Mouse (Mus musculus) adrenal gland, postnatal 25 days (tissue): ENCODE data around the gene Pard3. TPM values are rescaled to one million over a fixed set of nuclear protein-coding genes. Genes with fewer than 3 reads are reported as not detected.

Experiments
- DNase-seq: peaks from one replicate; pipeline ENCODE4 v3.0.0; 2021; ENCODE audit warnings: mixed read lengths
- total RNA-seq: library from RNA; stranded (reverse); gene quantifications from 2 replicates; pipeline ENCODE4 v1.2.3, GENCODE M21; 2021

The Pard3 gene
- total RNA-seq, 1 experiment from 2014 or later, result 48.5 TPM

DNA sequence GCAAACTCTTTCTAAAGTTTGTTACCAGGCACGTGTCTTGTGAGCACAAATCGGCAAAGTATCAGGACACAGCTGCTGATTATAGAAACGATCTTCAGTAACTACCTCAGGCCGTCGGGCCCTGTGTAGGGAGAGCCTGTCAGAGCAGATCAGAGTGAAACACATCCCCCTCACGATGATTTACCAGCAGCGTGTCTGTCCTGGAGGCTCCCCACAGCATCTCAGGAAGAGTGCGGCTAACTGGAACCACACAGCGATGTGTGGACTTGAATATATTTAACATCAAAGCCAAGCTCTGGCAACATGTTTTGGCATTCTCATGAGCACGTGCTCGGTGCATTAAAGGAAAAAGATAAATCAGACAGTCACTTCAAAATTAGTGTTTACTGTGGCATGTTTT, 493.3 kb downstream of the Pard3 start:
- no peak for DNase-seq

GRCm38 (mm10) chr8:127557566-127557965, 493.9 kb downstream of the Pard3 start:
- DNase-seq, result no peak

- DNase-seq, result no peak
Measured at GRCm38 (mm10) chr8:127563634-127564033, 499.9 kb downstream of the Pard3 start.

DNA sequence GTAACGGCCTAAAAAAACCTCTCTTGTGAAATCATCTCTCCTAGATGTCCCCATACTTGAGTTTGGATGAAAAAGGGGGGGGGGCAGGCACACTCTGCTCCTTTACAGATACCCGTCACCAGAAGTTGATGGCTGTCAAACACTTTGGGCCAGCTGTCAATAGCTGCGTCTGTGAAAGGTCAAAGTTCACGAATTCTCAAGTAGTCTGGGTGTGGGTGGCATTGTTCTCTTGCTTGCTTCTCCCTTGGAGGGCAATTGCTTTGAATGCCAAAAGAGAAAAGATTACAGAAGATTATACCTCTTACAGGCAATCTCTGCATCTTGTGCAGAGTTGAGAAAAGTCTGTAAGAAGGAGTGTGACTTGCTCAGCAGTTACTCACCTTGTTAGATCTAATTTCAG, 500.7 kb downstream of the Pard3 start:
- DNase-seq, result no peak

GRCm38 (mm10) chr8:127569212-127569611, 505.5 kb downstream of the Pard3 start:
- DNase-seq, result no peak

- no peak for DNase-seq
Measured at GRCm38 (mm10) chr8:127570527-127570926, 506.8 kb downstream of the Pard3 start.

GRCm38 (mm10) chr8:127572493-127572892, 508.8 kb downstream of the Pard3 start:
- DNase-seq, result no peak

DNA sequence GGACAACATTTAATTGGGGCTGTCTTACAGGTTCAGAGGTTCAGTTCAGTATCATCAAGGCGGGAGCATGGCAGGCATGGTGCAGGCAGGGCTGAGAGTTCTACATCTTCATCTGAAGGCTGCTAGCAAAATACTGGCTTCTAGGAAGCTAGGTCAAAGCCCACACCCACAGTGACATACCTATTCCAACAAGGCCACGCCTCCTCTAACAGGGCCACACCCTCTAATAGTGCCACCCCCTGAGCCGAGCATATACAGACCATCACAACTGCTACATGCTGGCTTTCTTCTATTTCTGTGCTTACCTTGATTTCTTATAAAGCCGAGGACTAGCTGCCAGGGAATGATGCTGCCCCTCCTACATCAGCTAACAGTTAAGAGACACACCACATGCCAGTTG, 513.0 kb downstream of the Pard3 start:
- no peak for DNase-seq

DNA sequence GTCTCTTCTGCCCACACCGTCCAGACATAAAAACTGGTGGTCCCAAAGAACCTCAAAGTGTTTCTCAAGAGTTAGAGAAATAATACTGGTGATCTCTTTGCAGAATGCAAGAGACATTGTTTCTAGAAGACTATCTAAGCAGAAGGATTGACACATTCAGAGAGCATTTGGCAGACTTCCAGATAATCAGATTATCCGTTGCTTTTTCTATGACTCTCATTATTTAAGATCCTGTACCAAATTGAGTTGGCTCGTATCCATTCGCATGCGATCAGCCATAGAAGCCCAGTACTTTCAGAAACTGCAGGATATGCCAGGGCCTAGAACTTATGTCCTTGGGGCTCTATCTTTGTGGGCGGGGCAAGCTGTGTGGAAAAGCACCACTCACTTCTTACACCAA, 514.0 kb downstream of the Pard3 start:
- DNase-seq, result no peak

DNA sequence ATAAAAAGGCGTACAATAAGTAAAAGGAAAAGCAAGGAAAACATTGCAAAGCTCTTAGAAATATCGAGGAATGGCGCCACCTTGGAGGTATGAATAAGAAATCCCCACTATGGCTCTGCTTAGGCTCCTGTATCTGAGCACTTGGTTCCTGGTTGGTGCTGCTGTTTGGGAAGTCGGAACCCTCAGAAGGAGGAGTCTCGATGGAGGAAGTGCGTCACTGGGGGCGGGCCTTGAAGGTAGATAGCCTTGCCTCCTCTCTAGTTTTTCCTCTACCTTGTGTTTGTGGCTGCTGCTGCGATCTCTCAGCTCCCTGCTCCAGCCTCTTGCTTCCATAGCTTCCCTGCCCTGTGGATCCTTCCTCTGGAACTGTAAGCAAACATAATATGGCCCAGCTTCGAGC, 515.7 kb downstream of the Pard3 start:
- DNase-seq, result no peak

GRCm38 (mm10) chr8:127583429-127583828, 519.7 kb downstream of the Pard3 start:
- no peak for DNase-seq

GRCm38 (mm10) chr8:127585618-127586017, 521.9 kb downstream of the Pard3 start:
- DNase-seq, result no peak

- DNase-seq, result no peak
Measured at GRCm38 (mm10) chr8:127586681-127587080, 523.0 kb downstream of the Pard3 start.

- DNase-seq, result peak; percentile 43
Measured at GRCm38 (mm10) chr8:127588313-127588712, 524.6 kb downstream of the Pard3 start.

- DNase-seq, result peak; percentile 67
Measured at GRCm38 (mm10) chr8:127589291-127589690, 525.6 kb downstream of the Pard3 start.

DNA sequence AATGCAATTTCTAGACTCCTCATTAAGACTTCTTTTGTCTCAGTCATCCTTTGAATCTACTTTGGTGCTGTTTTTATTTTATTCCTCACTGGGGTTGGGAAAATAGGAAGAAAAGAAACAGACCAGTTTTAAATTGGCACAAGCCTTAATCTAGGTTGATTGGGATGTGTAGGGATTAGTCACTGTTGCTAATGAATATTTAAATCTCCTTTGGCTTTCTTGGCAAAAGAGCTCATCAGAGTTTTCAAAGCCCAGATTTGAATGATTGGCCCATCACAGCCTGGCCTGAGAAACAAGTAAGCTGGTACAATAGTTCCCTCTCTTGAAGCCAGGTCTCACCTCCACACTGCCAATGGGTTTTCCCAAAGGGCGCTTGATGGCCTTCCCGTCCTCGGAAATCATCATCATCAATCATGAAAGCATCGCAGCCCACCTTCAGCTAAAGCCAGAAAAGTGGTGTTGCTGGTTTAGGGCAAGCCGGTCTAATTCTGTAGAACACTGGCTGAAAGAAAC, 527.0 kb downstream of the Pard3 start:
- DNase-seq, result no peak

GRCm38 (mm10) chr8:127592648-127593574, 529.2 kb downstream of the Pard3 start:
- DNase-seq, result no peak

DNA sequence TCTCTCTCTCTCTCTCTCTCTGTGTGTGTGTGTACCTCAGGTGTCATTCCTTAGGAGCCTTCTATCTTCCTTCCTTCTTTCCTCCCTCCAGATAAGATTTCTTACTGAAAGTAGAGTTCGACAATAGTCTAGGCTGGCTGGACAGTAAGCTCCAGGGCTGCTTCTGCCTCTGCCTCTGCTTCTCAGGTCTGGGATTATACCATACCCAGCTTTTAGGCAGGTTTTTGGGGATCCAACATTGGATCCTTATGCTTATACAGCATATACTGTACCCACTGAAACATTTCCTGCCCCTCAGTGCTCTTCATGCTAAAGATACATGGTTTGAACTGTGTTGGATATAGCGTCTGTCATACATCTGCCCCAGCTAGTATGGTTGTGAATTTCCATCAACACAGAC, 536.9 kb downstream of the Pard3 start:
- no peak for DNase-seq

GRCm38 (mm10) chr8:127603062-127603461, 539.4 kb downstream of the Pard3 start:
- peak; percentile 43 for DNase-seq

- no peak for DNase-seq
Measured at GRCm38 (mm10) chr8:127608541-127609270, 545.0 kb downstream of the Pard3 start.

DNA sequence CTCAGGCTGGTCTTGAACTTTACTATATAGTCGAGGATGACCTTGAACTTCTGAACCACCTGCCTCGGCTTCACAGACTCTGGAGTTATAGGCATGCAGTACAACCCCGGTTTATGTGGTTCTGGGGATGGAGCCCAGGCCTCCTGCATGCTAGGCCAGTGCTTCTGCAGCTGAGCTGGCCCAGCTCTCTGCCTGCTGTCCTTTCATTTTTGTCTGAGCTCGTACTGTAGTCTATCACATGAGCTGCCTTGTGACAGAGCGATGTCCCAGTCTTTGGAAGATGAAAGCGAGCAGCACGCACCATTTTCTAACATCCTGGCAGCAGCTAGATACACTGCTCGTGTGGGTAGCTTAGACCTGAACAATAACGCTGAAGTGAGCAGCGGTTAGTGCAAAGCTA, 545.6 kb downstream of the Pard3 start:
- DNase-seq, result no peak

DNA sequence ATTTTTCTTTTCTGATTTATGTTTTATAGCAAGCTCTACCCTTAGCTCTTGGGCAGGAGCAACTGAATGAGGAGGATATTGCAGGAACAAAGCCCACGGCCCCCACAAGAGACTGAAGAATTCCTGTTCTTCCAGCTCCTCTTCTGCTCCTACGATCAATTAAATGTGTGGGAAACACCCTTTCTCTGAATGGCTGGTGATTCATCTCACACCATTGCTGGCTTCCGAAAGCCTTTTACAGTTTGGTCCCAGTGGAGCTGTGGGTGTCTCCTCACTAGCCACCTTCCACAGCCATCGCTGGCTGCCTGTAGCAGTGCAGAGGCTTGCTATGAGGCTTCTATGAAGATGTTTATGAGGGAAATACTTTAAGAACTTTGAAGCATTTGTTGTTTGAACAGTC, 550.5 kb downstream of the Pard3 start:
- no peak for DNase-seq

- DNase-seq, result no peak
Measured at GRCm38 (mm10) chr8:127616681-127617080, 553.0 kb downstream of the Pard3 start.
